Mouse (Mus musculus) layer of hippocampus, postnatal 36 days (tissue): ENCODE measurements around the gene Ctsa. TPM values are rescaled to one million over a fixed set of nuclear protein-coding genes. Genes with fewer than 3 reads are reported as not detected.

ENCODE experiments used
- DNase-seq, 2 experiments: peaks; one replicate each; pipeline ENCODE4 v3.0.0; 2022
- total RNA-seq, 2 experiments: library from RNA; stranded (reverse); gene quantifications; 2 replicates each; pipeline ENCODE4 v1.2.3; 2021

Ctsa gene
- total RNA-seq, 2 experiments from 2014 or later = 92.9 to 93.4 TPM

DNA sequence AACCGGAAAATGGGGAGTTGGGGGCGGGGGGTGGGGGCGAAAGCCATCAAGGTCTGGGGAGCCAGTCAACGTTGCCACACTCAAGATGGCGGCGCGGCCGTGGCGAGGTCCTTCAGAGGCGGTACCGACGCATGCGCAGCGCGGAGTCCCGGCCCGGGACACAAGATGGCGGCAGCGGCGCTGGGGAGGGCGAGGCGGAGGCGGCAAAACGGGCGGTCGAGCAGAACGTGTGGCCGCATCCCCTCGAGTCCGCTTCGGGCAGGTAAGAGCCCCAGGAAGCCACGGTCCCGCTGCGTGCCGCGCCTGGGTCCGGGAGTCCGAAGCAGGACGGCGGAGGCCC lies 46.5 kb downstream of the Ctsa start, which contains the start of gene Pcif1:
TSS of gene Pcif1 (plus strand) at position 77 of the 340 bp plus-strand sequence.
- peak; percentile 88 to 90 for DNase-seq

GRCm38 (mm10) chr2:164879568-164880277 lies 47.0 kb downstream of the Ctsa start:
- DNase-seq = peak; percentile 93

- DNase-seq = no peak
Observed at GRCm38 (mm10) chr2:164882619-164883018, 49.9 kb downstream of the Ctsa start.

GRCm38 (mm10) chr2:164885788-164886187 lies 53.1 kb downstream of the Ctsa start:
- DNase-seq = peak; percentile 85

DNA sequence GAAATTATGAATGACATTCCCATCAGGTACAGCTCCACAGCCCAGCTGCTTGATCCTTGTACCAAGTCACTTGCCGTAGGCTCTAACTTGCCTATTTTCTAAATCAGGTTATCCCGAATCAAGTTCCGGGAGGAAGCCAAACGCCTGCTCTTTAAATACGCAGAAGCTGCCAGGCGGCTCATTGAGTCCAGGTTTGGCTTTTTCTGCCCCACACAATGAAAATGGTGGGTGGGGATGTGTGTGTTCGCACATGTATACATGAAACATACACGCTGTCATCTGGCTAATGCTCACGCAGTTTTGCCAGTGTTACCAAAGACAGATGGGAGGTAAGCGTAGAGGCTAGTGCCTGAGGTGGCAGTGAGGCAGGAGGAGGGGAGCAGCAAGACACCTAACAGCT lies 53.9 kb downstream of the Ctsa start:
- no peak for DNase-seq

GRCm38 (mm10) chr2:164888996-164889395 lies 56.3 kb downstream of the Ctsa start:
- no peak for DNase-seq

DNA sequence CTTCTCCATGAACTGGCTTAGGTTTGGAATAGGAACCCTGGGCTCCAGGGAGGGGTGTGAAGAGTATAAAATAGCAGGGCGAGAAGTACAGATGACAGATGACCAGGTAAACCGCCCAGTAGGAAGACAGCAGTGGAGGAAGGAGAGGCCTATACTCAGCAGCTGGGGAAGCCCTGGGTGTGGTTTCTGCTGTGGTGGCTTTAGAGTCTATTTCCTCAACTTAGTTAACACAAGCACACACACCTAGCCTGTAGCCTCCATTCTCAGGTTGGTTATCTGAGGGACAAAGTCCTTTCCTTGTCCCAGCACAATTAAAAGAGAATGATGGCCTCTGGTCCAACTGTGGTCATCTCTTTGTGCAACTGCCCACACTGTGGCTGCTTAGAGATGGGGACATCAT lies 57.3 kb downstream of the Ctsa start:
- DNase-seq = no peak

Other genes starting within 250 kb of the Ctsa start
- gene Wfdc6a, start 247.4 kb upstream of the Ctsa start, total RNA-seq = not detected
- gene Eppin, start 239.3 kb upstream of the Ctsa start, total RNA-seq = not detected
- gene Wfdc6b, start 219.4 kb upstream of the Ctsa start, total RNA-seq = not detected
- gene Wfdc8, start 219.2 kb upstream of the Ctsa start, total RNA-seq = not detected
- not detected for gene Wfdc16, start 194.1 kb upstream of the Ctsa start, total RNA-seq
- gene Wfdc10, start 176.8 kb upstream of the Ctsa start, total RNA-seq = not detected
- gene Wfdc9, start 176.3 kb upstream of the Ctsa start, total RNA-seq = not detected
- gene Wfdc11, start 158.8 kb upstream of the Ctsa start, total RNA-seq = not detected
- not detected for gene Wfdc13, start 147.8 kb upstream of the Ctsa start, total RNA-seq
- gene Spint4, start 134.4 kb upstream of the Ctsa start, total RNA-seq = not detected
- not detected for gene Spint5, start 117.6 kb upstream of the Ctsa start, total RNA-seq
- 1 to 10 TPM; 1.5 to 2.2 TPM for gene Wfdc3, start 86.9 kb upstream of the Ctsa start, total RNA-seq
- gene Dnttip1, start 86.9 kb upstream of the Ctsa start, total RNA-seq = 10 to 100 TPM; 34.0 to 37.7 TPM
- gene Ube2c, start 63.0 kb upstream of the Ctsa start, total RNA-seq = 1 to 10 TPM; 1.2 to 1.5 TPM
- not detected for gene Tnnc2, start 52.9 kb upstream of the Ctsa start, total RNA-seq
- 10 to 100 TPM; 36.7 to 44.0 TPM for gene Snx21, start 47.0 kb upstream of the Ctsa start, total RNA-seq
- gene Acot8, start 28.0 kb upstream of the Ctsa start, total RNA-seq = 10 to 100 TPM; 27.8 to 28.2 TPM
- gene Zswim3, start 27.8 kb upstream of the Ctsa start, total RNA-seq = 1 to 10 TPM; 8.2 to 8.6 TPM
- gene Zswim1, start 10.2 kb upstream of the Ctsa start, total RNA-seq = 10 to 100 TPM; 21.6 to 23.0 TPM
- not detected for gene Spata25, start 4.3 kb upstream of the Ctsa start, total RNA-seq
- 1 to 10 TPM; 1.8 to 2.7 TPM for gene Neurl2, start 583 bp downstream of the Ctsa start, total RNA-seq
- gene Pltp, start 24.8 kb downstream of the Ctsa start, total RNA-seq = 10 to 100 TPM; 66.9 to 70.7 TPM
- 10 to 100 TPM; 41.2 to 44.1 TPM for gene Pcif1, start 46.4 kb downstream of the Ctsa start, total RNA-seq
- gene Zfp335, start 78.9 kb downstream of the Ctsa start, total RNA-seq = 10 to 100 TPM; 23.8 to 29.7 TPM
- gene Mmp9, start 107.9 kb downstream of the Ctsa start, total RNA-seq = 1 to 10 TPM; 2.0 to 2.9 TPM
- gene Slc12a5, start 127.9 kb downstream of the Ctsa start, total RNA-seq = 100 to 1,000 TPM; 398 to 404 TPM
- gene Ncoa5, start 202.0 kb downstream of the Ctsa start, total RNA-seq = 10 to 100 TPM; 56.8 to 66.3 TPM
- gene Cd40, start 222.8 kb downstream of the Ctsa start, total RNA-seq = 1 to 10 TPM in 1 of 2 experiments, under 1 TPM in 1; 0.77 to 1.3 TPM